Mouse (Mus musculus) hindbrain, embryonic 14.5 days (tissue): ENCODE measurements around the gene Inafm2. TPM values are rescaled to one million over a fixed set of nuclear protein-coding genes. Genes with fewer than 3 reads are reported as not detected.
A peak's percentile ranks its signal among the peaks of the same experiment; 100 is the strongest.

Experiments used
- ATAC-seq: fragments of 200-750 bp; cut with Nextera tagmentation; 2 replicates; pipeline ENCODE4 v1.8.0; 2017; ENCODE audit warnings: moderate number of reproducible peaks, mild to moderate bottlenecking, moderate TSS enrichment, moderate library complexity; ENCODE audit not compliant: low FRiP score
- DNase-seq: peaks from one replicate; pipeline ENCODE4 v3.0.0-alpha.2; 2015; ENCODE audit warnings: low spot score
- H3K27ac ChIP-seq: fragments of 300-500 bp; sonication (generic); 2 replicates; pipeline ENCODE4 v1.5.1; 2014; ENCODE audit warnings: mild to moderate bottlenecking, moderate library complexity
- H3K27me3 ChIP-seq: fragments of 300-500 bp; sonication (generic); 2 replicates; pipeline ENCODE4 v1.6.1; 2014; ENCODE audit warnings: mild to moderate bottlenecking, low read length, mixed read lengths; ENCODE audit not compliant: control insufficient read depth, insufficient read depth
- H3K36me3 ChIP-seq: fragments of 300-500 bp; sonication (generic); replicated peaks from 2 replicates; pipeline ENCODE4 v1.6.1; 2014; ENCODE audit not compliant: control insufficient read depth, insufficient read depth
- H3K4me1 ChIP-seq: fragments of 300-500 bp; sonication (generic); replicated peaks from 2 replicates; pipeline ENCODE4 v1.6.1; 2014; ENCODE audit warnings: antibody characterized with exemption, low read length, mixed read lengths; ENCODE audit not compliant: control insufficient read depth, insufficient read depth
- H3K4me2 ChIP-seq: fragments of 300-500 bp; sonication (generic); replicated peaks from 2 replicates; pipeline ENCODE4 v1.6.1; 2014; ENCODE audit warnings: mild to moderate bottlenecking, moderate library complexity
- H3K4me3 ChIP-seq: fragments of 300-500 bp; sonication (generic); replicated peaks from 2 replicates; pipeline ENCODE4 v1.5.1; 2014; ENCODE audit warnings: mild to moderate bottlenecking, low read length
- H3K9ac ChIP-seq: fragments of 300-500 bp; sonication (generic); 2 replicates; pipeline ENCODE4 v1.6.1; 2014
- H3K9me3 ChIP-seq: fragments of 300-500 bp; sonication (generic); 2 replicates; pipeline ENCODE4 v1.6.1; 2016; ENCODE audit warnings: low read length; ENCODE audit not compliant: control insufficient read depth
- WGBS: fragments of 180-500 bp; shearing (Covaris S2); extraction: QIAGEN DNeasy Blood & Tissue Kit; methylation state at CpG from one replicate; pipeline ENCODE4 v1.1.7; 2014; 5-methylcytosine and 5-hydroxymethylcytosine counted together
- polyA plus RNA-seq: library from polyadenylated mRNA; unstranded; fragments of >200 nt; fragmentation: Nextera tagmentation; extraction: Ambion mirVana; gene quantifications from 2 replicates; pipeline ENCODE4 v1.2.1, GENCODE M21; 2014

The Inafm2 gene
- polyA plus RNA-seq, 1 experiment from 2014 or later: 30.6 TPM

- Histone ChIP-seq H3K36me3 (peaks cover 29% of the 10 kb centered on the region), H3K9me3 (no peaks in the 10 kb centered on the region), H3K4me2 (no peak overlapping the region), H3K9ac (no peak overlapping the region), H3K4me3 (no peak overlapping the region), H3K27ac (no peak overlapping the region), H3K27me3 (no peaks in the 10 kb centered on the region), H3K4me1 (peaks cover 16% of the 10 kb centered on the region)
- WGBS: 92% methylated on average over 7 of the region's 7 CpGs
- ATAC-seq (no peak), DNase-seq (no peak)
Observed at GRCm38 (mm10) chr2:118783663-118784062, 38.1 kb downstream of the Inafm2 start.

- H3K36me3 ChIP-seq: peaks cover 56% of the 10 kb centered on the region
- no peak overlapping the region for H3K9ac ChIP-seq
- WGBS: 89% methylated on average over 5 of the region's 5 CpGs
- ATAC-seq (no peak), DNase-seq (no peak)
- H3K4me2 ChIP-seq: no peak overlapping the region
- no peak overlapping the region for H3K4me3 ChIP-seq
- no peak overlapping the region for H3K27ac ChIP-seq
- H3K9me3 ChIP-seq: no peaks in the 10 kb centered on the region
- H3K4me1 ChIP-seq: no peaks in the 10 kb centered on the region
- H3K27me3 ChIP-seq: no peaks in the 10 kb centered on the region
Observed at GRCm38 (mm10) chr2:118786525-118786924, 41.0 kb downstream of the Inafm2 start.

DNA sequence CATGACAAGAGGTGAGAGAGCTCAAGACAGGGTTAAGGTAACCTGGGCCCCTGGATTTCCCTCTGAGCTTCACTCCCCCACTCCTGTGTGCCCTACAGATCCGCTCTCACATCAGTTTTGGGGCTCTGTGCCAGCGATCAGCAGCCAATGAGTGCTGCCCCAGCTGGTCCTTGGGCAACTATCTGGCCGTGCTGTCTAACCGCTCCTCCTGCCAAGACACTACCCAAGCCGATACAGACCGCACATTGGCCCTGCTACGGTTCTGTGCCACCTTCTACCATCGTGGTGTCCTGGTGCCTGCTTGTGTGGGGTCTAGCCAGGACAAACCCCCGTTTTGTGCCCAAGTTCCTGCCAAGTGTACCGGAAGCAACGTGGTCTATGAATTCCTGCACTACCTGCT, 43.9 kb downstream of the Inafm2 start:
- Histone ChIP-seq H3K36me3 (peaks cover 73% of the 10 kb centered on the region), H3K9ac (no peak overlapping the region), H3K27ac (no peak overlapping the region), H3K4me1 (no peaks in the 10 kb centered on the region), H3K27me3 (no peaks in the 10 kb centered on the region), H3K4me3 (no peak overlapping the region), H3K9me3 (no peaks in the 10 kb centered on the region), H3K4me2 (no peak overlapping the region)
- 80% methylated on average over 11 of the region's 11 CpGs for WGBS
- DNase-seq: peak; percentile 33
- ATAC-seq: no peak

- no peak overlapping the region for H3K4me3 ChIP-seq
- ATAC-seq: no peak; the same call in 1 of the 2 replicates
Observed at GRCm38 (mm10) chr2:118790221-118790550, 44.6 kb downstream of the Inafm2 start.

DNA sequence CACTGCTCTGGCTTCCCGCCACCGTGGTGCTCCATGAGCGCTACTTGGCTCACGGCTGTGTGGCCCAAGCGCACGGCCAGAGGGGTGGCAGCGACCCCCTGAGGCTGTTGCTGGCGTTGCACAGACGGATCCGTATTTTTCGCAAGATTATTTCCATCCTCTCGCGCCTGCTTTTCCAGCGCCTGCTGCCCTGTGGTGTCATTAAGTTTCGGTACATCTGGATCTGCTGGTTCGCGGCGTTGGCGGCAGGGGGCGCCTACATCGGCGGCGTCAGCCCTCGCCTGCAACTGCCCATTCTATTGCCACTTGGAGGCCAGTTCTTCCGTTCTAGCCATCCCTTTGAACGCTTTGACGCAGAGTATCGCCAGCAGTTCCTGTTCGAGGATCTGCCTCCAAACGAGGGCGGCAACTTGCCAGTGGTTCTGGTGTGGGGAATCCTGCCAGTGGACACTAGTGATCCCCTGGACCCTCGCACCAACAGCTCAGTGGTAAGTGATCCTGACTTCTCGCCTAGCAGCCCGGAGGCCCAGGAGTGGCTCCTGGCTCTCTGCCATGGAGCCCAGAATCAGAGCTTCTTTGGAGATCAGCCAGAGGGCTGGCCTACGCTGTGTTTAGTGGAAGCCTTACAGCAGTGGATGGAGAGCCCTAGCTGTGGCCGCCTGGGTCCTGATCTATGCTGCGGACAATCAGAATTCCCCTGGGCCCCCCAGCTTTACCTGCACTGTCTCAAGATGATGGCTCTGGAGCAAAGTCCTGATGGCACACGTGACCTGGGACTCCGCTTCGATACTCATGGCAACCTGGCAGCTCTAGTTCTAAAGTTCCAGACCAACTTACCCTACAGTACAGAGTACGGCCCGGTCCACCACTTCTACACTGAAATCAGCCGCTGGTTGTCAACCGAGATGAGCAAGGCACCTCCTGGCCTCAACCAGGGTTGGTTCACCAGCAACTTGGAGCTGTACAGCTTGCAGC, 45.3 kb downstream of the Inafm2 start:
- Histone ChIP-seq H3K4me2 (peak overlapping the region; percentile 26), H3K4me1 (no peaks in the 10 kb centered on the region), H3K9me3 (no peaks in the 10 kb centered on the region), H3K27me3 (no peaks in the 10 kb centered on the region), H3K36me3 (peaks cover 71% of the 10 kb centered on the region), H3K27ac (no peak overlapping the region), H3K9ac (no peak overlapping the region), H3K4me3 (no peak overlapping the region)
- ATAC-seq: peak; percentile 56; the same call in 1 of the 2 replicates
- peak; percentile 57 for DNase-seq
- 25% methylated on average over 44 of the region's 44 CpGs for WGBS

More at GRCm38 (mm10) chr2:118790221-118790550, 44.6 kb downstream of the Inafm2 start:
- no peak for DNase-seq
- 48% methylated on average over 12 of the region's 12 CpGs for WGBS
- H3K9ac ChIP-seq: no peak overlapping the region
- H3K27ac ChIP-seq: no peak overlapping the region
- no peaks in the 10 kb centered on the region for H3K9me3 ChIP-seq
- peak overlapping the region; percentile 26 for H3K4me2 ChIP-seq
- no peaks in the 10 kb centered on the region for H3K27me3 ChIP-seq
- H3K36me3 ChIP-seq: peaks cover 73% of the 10 kb centered on the region
- no peaks in the 10 kb centered on the region for H3K4me1 ChIP-seq

- WGBS: 91% methylated on average over 26 of the region's 26 CpGs
- DNase-seq: no peak
- peaks cover 62% of the 10 kb centered on the region for H3K36me3 ChIP-seq
- no peak overlapping the region for H3K9ac ChIP-seq
- no peaks in the 10 kb centered on the region for H3K9me3 ChIP-seq
- H3K4me1 ChIP-seq: no peaks in the 10 kb centered on the region
- no peak overlapping the region for H3K4me3 ChIP-seq
- H3K27me3 ChIP-seq: no peaks in the 10 kb centered on the region
- ATAC-seq: no peak
- no peak overlapping the region for H3K27ac ChIP-seq
- H3K4me2 ChIP-seq: no peak overlapping the region
Observed at GRCm38 (mm10) chr2:118791591-118792258, 46.2 kb downstream of the Inafm2 start.

DNA sequence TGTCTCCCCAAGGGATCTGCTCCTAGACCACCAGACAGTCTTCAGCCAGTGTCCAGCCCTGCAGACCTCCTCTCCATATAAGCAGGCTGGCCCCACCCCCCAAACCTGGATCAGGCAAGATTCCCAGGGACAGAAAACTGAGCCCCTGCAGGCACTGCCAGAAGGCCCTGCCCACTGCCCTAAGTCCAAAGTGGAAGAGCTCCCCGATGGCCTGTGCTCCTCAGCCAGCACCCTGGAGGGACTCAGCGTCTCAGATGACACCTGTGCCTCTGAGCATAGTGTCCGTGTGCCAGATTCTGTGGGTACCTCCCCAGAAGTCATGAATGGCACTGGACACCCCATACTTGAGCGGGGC, 46.7 kb downstream of the Inafm2 start:
- H3K36me3 ChIP-seq: peaks cover 57% of the 10 kb centered on the region

GRCm38 (mm10) chr2:118793636-118794035, 48.1 kb downstream of the Inafm2 start:
- Histone ChIP-seq H3K4me3 (no peak overlapping the region), H3K27me3 (no peaks in the 10 kb centered on the region), H3K9me3 (no peaks in the 10 kb centered on the region), H3K4me1 (no peaks in the 10 kb centered on the region), H3K4me2 (no peak overlapping the region), H3K27ac (no peak overlapping the region), H3K9ac (no peak overlapping the region), H3K36me3 (peaks cover 45% of the 10 kb centered on the region)
- WGBS: 88% methylated on average over 4 of the region's 4 CpGs
- DNase-seq: no peak
- ATAC-seq: no peak

More for the DNA sequence above, 46.7 kb downstream of the Inafm2 start:
- H3K9me3 ChIP-seq: no peaks in the 10 kb centered on the region
- no peaks in the 10 kb centered on the region for H3K4me1 ChIP-seq
- no peak overlapping the region for H3K9ac ChIP-seq
- ATAC-seq: no peak
- no peaks in the 10 kb centered on the region for H3K27me3 ChIP-seq
- no peak for DNase-seq
- 89% methylated on average over 4 of the region's 4 CpGs for WGBS
- H3K4me3 ChIP-seq: no peak overlapping the region
- H3K4me2 ChIP-seq: no peak overlapping the region
- H3K27ac ChIP-seq: no peak overlapping the region
